In genomic region chr4:132259248-132259647, GRCm38 (mm10) we compare ENCODE assay signal across 10 mouse cellular contexts. TPM values are rescaled to one million over a fixed set of nuclear protein-coding genes. Genes with fewer than 3 reads are reported as not detected.
DNase-seq lines count a peak whose midpoint lies in the region; ATAC-seq and TF ChIP-seq lines count a peak whose summit lies in the region.
"Had no signal": no experiment of that assay in that cellular context is flagged by ENCODE, and none has a peak within 500 bp of the region (broad histone marks: within the 10 kb centered on the region; RNA-seq: fewer than 3 reads in every experiment).

No protein-coding gene starts in this region.

- ATAC-seq in heart, embryonic 13.5 days (ENCODE audit: extremely low read depth, insufficient number of reproducible peaks, low FRiP score, low TSS enrichment): no peak
- no peak for ATAC-seq in lung, postnatal 0 days
- ATAC-seq in intestine, embryonic 16.5 days: no peak
- ATAC-seq in stomach, embryonic 15.5 days (ENCODE audit: insufficient read depth, low FRiP score, low read depth): no peak

- TF ChIP-seq CTCF in lung, postnatal 0 days (IDR thresholded peaks at IDR 0.05): no peak

- peak overlapping the region; percentile 92 for H3K4me2 ChIP-seq in heart, embryonic 13.5 days
- no peak overlapping the region; the same call in 1 of the 2 replicates for H3K4me2 ChIP-seq in lung, postnatal 0 days (replicated peaks; ENCODE audit: low read depth, low read length)
- peak overlapping the region; percentile 77 for H3K4me2 ChIP-seq in intestine, embryonic 16.5 days (ENCODE audit: low read depth, low read length)
- H3K4me2 ChIP-seq in stomach, embryonic 15.5 days: peak overlapping the region; percentile 77

- peak overlapping the region; percentile 98 for H3K27ac ChIP-seq in heart, embryonic 13.5 days (replicated peaks)
- H3K27ac ChIP-seq in lung, postnatal 0 days (ENCODE audit: low read length): no peak overlapping the region
- H3K27ac ChIP-seq in intestine, embryonic 16.5 days (ENCODE audit: low read length): no peak overlapping the region
- H3K27ac ChIP-seq in stomach, embryonic 15.5 days: peak overlapping the region; percentile 36; the same call in 1 of the 2 replicates

- peaks cover 41% of the 10 kb centered on the region for H3K4me1 ChIP-seq in heart, embryonic 13.5 days
- H3K4me1 ChIP-seq in lung, postnatal 0 days (ENCODE audit: insufficient read depth, low read depth, low read length): peaks cover 11% of the 10 kb centered on the region; the same call in 1 of the 2 replicates
- peaks cover 10% of the 10 kb centered on the region for H3K4me1 ChIP-seq in intestine, embryonic 16.5 days (ENCODE audit: control insufficient read depth, insufficient read depth, low read length)
- H3K4me1 ChIP-seq in stomach, embryonic 15.5 days: peaks cover 19% of the 10 kb centered on the region

- TF ChIP-seq EP300 in lung, postnatal 0 days (IDR thresholded peaks at IDR 0.05): no peak

- no peaks in the 10 kb centered on the region for H3K9me3 ChIP-seq in heart, embryonic 13.5 days
- H3K9me3 ChIP-seq in lung, postnatal 0 days (ENCODE audit: low read length): no peaks in the 10 kb centered on the region
- H3K9me3 ChIP-seq in intestine, embryonic 16.5 days (ENCODE audit: control insufficient read depth, low read length): no peaks in the 10 kb centered on the region
- no peaks in the 10 kb centered on the region for H3K9me3 ChIP-seq in stomach, embryonic 15.5 days
- H3K9me3 ChIP-seq: G1E had no signal

- no peak for DNase-seq in heart, postnatal 36 days
- no peak for DNase-seq in lung, postnatal 0 days (ENCODE audit: low spot score)
- DNase-seq in lung, postnatal 4 days: no peak
- no peak for DNase-seq in left cerebral cortex, postnatal 36 days (ENCODE audit: low spot score in 2 of 2)
- DNase-seq in right cerebral cortex, postnatal 14 days: no peak

- intact Hi-C loops in heart, postnatal 36 days (cut with DNase I): no loop called here
- intact Hi-C loops in left cerebral cortex, postnatal 36 days (cut with DNase I): no loop called here

- 61% methylated on average over 4 of the region's 4 CpGs for WGBS in heart, embryonic 13.5 days
- WGBS in lung, postnatal 0 days: 64% methylated on average over 4 of the region's 4 CpGs
- 80% methylated on average over 4 of the region's 4 CpGs for WGBS in intestine, embryonic 16.5 days
- WGBS in stomach, embryonic 15.5 days: 72% methylated on average over 4 of the region's 4 CpGs

- H3K27me3 ChIP-seq in heart, embryonic 13.5 days (replicated peaks): no peaks in the 10 kb centered on the region
- H3K27me3 ChIP-seq in lung, postnatal 0 days (replicated peaks; ENCODE audit: insufficient read depth, low read length): no peaks in the 10 kb centered on the region
- H3K27me3 ChIP-seq in intestine, embryonic 16.5 days (replicated peaks; ENCODE audit: control insufficient read depth, insufficient read depth, low read length): no peaks in the 10 kb centered on the region
- H3K27me3 ChIP-seq in stomach, embryonic 15.5 days (replicated peaks): no peaks in the 10 kb centered on the region

- H3K4me3 ChIP-seq in heart, embryonic 13.5 days: peak overlapping the region; percentile 68
- no peak overlapping the region for H3K4me3 ChIP-seq in lung, postnatal 0 days (ENCODE audit: low read depth, low read length)
- H3K4me3 ChIP-seq in intestine, embryonic 16.5 days (ENCODE audit: low read length): 0 out of 2 replicates have a peak overlapping the region, but pooled peaks have one; percentile 85
- H3K4me3 ChIP-seq in stomach, embryonic 15.5 days (replicated peaks): peak overlapping the region; percentile 77; the same call in 1 of the 2 replicates

- peak overlapping the region; percentile 99 for H3K9ac ChIP-seq in heart, embryonic 13.5 days
- peak overlapping the region; percentile 94; the same call in 1 of the 2 replicates for H3K9ac ChIP-seq in lung, postnatal 0 days (replicated peaks; ENCODE audit: low read depth)
- no peak overlapping the region; the same call in 1 of the 2 replicates for H3K9ac ChIP-seq in intestine, embryonic 16.5 days (ENCODE audit: low read depth, low read length)
- no peak overlapping the region for H3K9ac ChIP-seq in stomach, embryonic 15.5 days

- H3K36me3 ChIP-seq in heart, embryonic 13.5 days: no peaks in the 10 kb centered on the region
- no peaks in the 10 kb centered on the region for H3K36me3 ChIP-seq in lung, postnatal 0 days (ENCODE audit: insufficient read depth, low read length)
- no peaks in the 10 kb centered on the region for H3K36me3 ChIP-seq in intestine, embryonic 16.5 days (ENCODE audit: control insufficient read depth, insufficient read depth, low read length)
- H3K36me3 ChIP-seq in stomach, embryonic 15.5 days: no peaks in the 10 kb centered on the region

RNA-seq across cellular contexts. Expression of gene Gmeb1, which starts 2.2 kb away (rescaled TPM):
- 27.5 and 28.8 TPM in 2 replicates for polyA plus RNA-seq in heart, embryonic 13.5 days (2015; fragmentation: Nextera tagmentation; extraction: Ambion mirVana)
- 1 to 10 TPM; 8.8 to 9.6 TPM for total RNA-seq in heart, postnatal 36 days (2021)
- 17.0 and 23.6 TPM in 2 replicates for polyA plus RNA-seq in lung, postnatal 0 days (2015; fragmentation: Nextera tagmentation; extraction: Ambion mirVana)
- 25.9 and 30.2 TPM in 2 replicates for polyA plus RNA-seq in intestine, embryonic 16.5 days (2015; fragmentation: Nextera tagmentation; extraction: Ambion mirVana)
- 30.1 and 30.3 TPM in 2 replicates for polyA plus RNA-seq in stomach, embryonic 15.5 days (2015; fragmentation: Nextera tagmentation; extraction: Ambion mirVana)
- 10 to 100 TPM; 20.7 to 25.2 TPM for total RNA-seq in left cerebral cortex, postnatal 36 days (2021)

RNA-seq across cellular contexts. Expression of gene Taf12, which starts 14.9 kb away (rescaled TPM):
- polyA plus RNA-seq in heart, embryonic 13.5 days (2015; fragmentation: Nextera tagmentation; extraction: Ambion mirVana): 26.6 and 33.6 TPM in 2 replicates
- 10 to 100 TPM; 28.2 to 34.8 TPM for total RNA-seq in heart, postnatal 36 days (2021)
- 32.1 and 39.7 TPM in 2 replicates for polyA plus RNA-seq in lung, postnatal 0 days (2015; fragmentation: Nextera tagmentation; extraction: Ambion mirVana)
- 39.8 and 41.1 TPM in 2 replicates for polyA plus RNA-seq in intestine, embryonic 16.5 days (2015; fragmentation: Nextera tagmentation; extraction: Ambion mirVana)
- 38.4 and 43.0 TPM in 2 replicates for polyA plus RNA-seq in stomach, embryonic 15.5 days (2015; fragmentation: Nextera tagmentation; extraction: Ambion mirVana)
- total RNA-seq in left cerebral cortex, postnatal 36 days (2021): 10 to 100 TPM; 19.0 to 25.2 TPM

RNA-seq across cellular contexts. Expression of gene Rab42, which starts 43.9 kb away (rescaled TPM):
- 1.1 and 1.8 TPM in 2 replicates for polyA plus RNA-seq in heart, embryonic 13.5 days (2015; fragmentation: Nextera tagmentation; extraction: Ambion mirVana)
- under 1 TPM in 1 of 2 experiments, not detected in 1; 0.98 TPM for total RNA-seq in heart, postnatal 36 days (2021)
- polyA plus RNA-seq in lung, postnatal 0 days (2015; fragmentation: Nextera tagmentation; extraction: Ambion mirVana): 2.3 and 3.1 TPM in 2 replicates
- polyA plus RNA-seq in intestine, embryonic 16.5 days (2015; fragmentation: Nextera tagmentation; extraction: Ambion mirVana): 5.3 and 7.8 TPM in 2 replicates
- 1.8 and 2.4 TPM in 2 replicates for polyA plus RNA-seq in stomach, embryonic 15.5 days (2015; fragmentation: Nextera tagmentation; extraction: Ambion mirVana)
- 1 to 10 TPM; 1.5 to 2.8 TPM for total RNA-seq in left cerebral cortex, postnatal 36 days (2021)
- total RNA-seq: G1E; granulocyte monocyte progenitor cell, adult 5-6 weeks had no signal

RNA-seq across cellular contexts. Expression of gene Ythdf2, which starts 47.1 kb away (rescaled TPM):
- polyA plus RNA-seq in heart, embryonic 13.5 days (2015; fragmentation: Nextera tagmentation; extraction: Ambion mirVana): 58.8 and 60.8 TPM in 2 replicates
- 10 to 100 TPM; 27.6 to 30.5 TPM for total RNA-seq in heart, postnatal 36 days (2021)
- polyA plus RNA-seq in lung, postnatal 0 days (2015; fragmentation: Nextera tagmentation; extraction: Ambion mirVana): 55.3 and 60.4 TPM in 2 replicates
- polyA plus RNA-seq in intestine, embryonic 16.5 days (2015; fragmentation: Nextera tagmentation; extraction: Ambion mirVana): 62.4 and 73.7 TPM in 2 replicates
- 73.3 and 79.5 TPM in 2 replicates for polyA plus RNA-seq in stomach, embryonic 15.5 days (2015; fragmentation: Nextera tagmentation; extraction: Ambion mirVana)
- total RNA-seq in left cerebral cortex, postnatal 36 days (2021): 10 to 100 TPM; 37.6 to 47.1 TPM

Comparison
In these comparisons a context has a peak if more than half of its experiments do, and no peak if none do; other contexts are left out.
1. H3K27ac ChIP-seq: peak in heart, embryonic 13.5 days (single experiment) and stomach, embryonic 15.5 days (single experiment); none in lung, postnatal 0 days (single experiment) and intestine, embryonic 16.5 days (single experiment).
2. H3K9ac ChIP-seq: peak in heart, embryonic 13.5 days (single experiment) and lung, postnatal 0 days (single experiment); none in intestine, embryonic 16.5 days (single experiment) and stomach, embryonic 15.5 days (single experiment).